Mouse (Mus musculus) activated CD4-positive, CD25-positive, alpha-beta regulatory T cell, adult 9 weeks (primary cell): ENCODE measurements around the gene Slc34a3. TPM values are rescaled to one million over a fixed set of nuclear protein-coding genes. Genes with fewer than 3 reads are reported as not detected.

Source experiments
- polyA plus RNA-seq: library from polyadenylated mRNA; unstranded; fragments of 100-300 nt; shearing (Covaris generic); gene quantifications from one replicate; pipeline ENCODE4 v1.2.1, GENCODE M21; 2017

Slc34a3 gene
- polyA plus RNA-seq: not detected

GRCm38 (mm10) chr2:25234050-25234449 is at the start of gene Slc34a3:
Gene Slc34a3 (minus strand): TSS chr2:25234364.

GRCm38 (mm10) chr2:25271827-25272511 is 37.8 kb upstream of the Slc34a3 start, which contains the start of the genes Ssna1 and Anapc2:
Gene Ssna1 (minus strand): TSS chr2:25272438.
Gene Anapc2 (plus strand): TSS chr2:25272478.

GRCm38 (mm10) chr2:25262291-25262767 is 28.2 kb upstream of the Slc34a3 start, which contains the start of gene Tprn:
Gene Tprn (plus strand): TSS chr2:25262618.

GRCm38 (mm10) chr2:25255284-25255779 is 21.2 kb upstream of the Slc34a3 start, which contains the start of gene Tmem203:
Gene Tmem203 (plus strand): TSS chr2:25255439.

GRCm38 (mm10) chr2:25246183-25247072 is 12.3 kb upstream of the Slc34a3 start, which contains the start of gene AL732309.1:
Gene AL732309.1 (minus strand): TSS chr2:25246863.

GRCm38 (mm10) chr2:25242101-25242506 is 7.9 kb upstream of the Slc34a3 start, which contains the start of the genes Rnf208 and Cysrt1:
Gene Rnf208 (plus strand): TSS chr2:25242255.
Gene Cysrt1 (minus strand): TSS chr2:25242452.

GRCm38 (mm10) chr2:25236614-25237013 is 2.5 kb upstream of the Slc34a3 start, which contains the start of gene Rnf224:
Gene Rnf224 (minus strand): TSS chr2:25236787.

GRCm38 (mm10) chr2:25224492-25224765 is 9.7 kb downstream of the Slc34a3 start, which contains the start of gene Tubb4b:
Gene Tubb4b (minus strand): TSS chr2:25224702.

GRCm38 (mm10) chr2:25218445-25218844 is 15.7 kb downstream of the Slc34a3 start, which contains the start of gene Fam166a:
Gene Fam166a (plus strand): TSS chr2:25218745.

GRCm38 (mm10) chr2:25214444-25214843 is 19.7 kb downstream of the Slc34a3 start, which contains the start of gene Stpg3:
Gene Stpg3 (minus strand): TSS chr2:25214637.

GRCm38 (mm10) chr2:25211121-25211670 is 23.0 kb downstream of the Slc34a3 start, which contains the start of gene Nelfb:
Gene Nelfb (minus strand): TSS chr2:25211489.

GRCm38 (mm10) chr2:25196172-25196954 is 37.8 kb downstream of the Slc34a3 start, which contains the start of gene Tor4a:
Gene Tor4a (minus strand): TSS chr2:25196886.

GRCm38 (mm10) chr2:25180478-25180903 is 53.7 kb downstream of the Slc34a3 start, which contains the start of gene Nrarp:
Gene Nrarp (plus strand): TSS chr2:25180758.

Other genes starting within 250 kb of the Slc34a3 start
- gene Nsmf, start 180.0 kb downstream of the Slc34a3 start, polyA plus RNA-seq: 30.6 TPM
- gene Entpd8, start 154.1 kb downstream of the Slc34a3 start, polyA plus RNA-seq: 0.48 TPM
- gene Noxa1, start 139.2 kb downstream of the Slc34a3 start, polyA plus RNA-seq: 13.2 TPM
- not detected for gene Nrarp, start 53.6 kb downstream of the Slc34a3 start, polyA plus RNA-seq
- gene Tor4a, start 37.5 kb downstream of the Slc34a3 start, polyA plus RNA-seq: 153 TPM
- gene Nelfb, start 22.9 kb downstream of the Slc34a3 start, polyA plus RNA-seq: 167 TPM
- gene Stpg3, start 19.7 kb downstream of the Slc34a3 start, polyA plus RNA-seq: not detected
- gene Fam166a, start 15.6 kb downstream of the Slc34a3 start, polyA plus RNA-seq: not detected
- gene Tubb4b, start 9.7 kb downstream of the Slc34a3 start, polyA plus RNA-seq: 235 TPM
- not detected for gene Rnf224, start 2.4 kb upstream of the Slc34a3 start, polyA plus RNA-seq
- not detected for gene Rnf208, start 7.9 kb upstream of the Slc34a3 start, polyA plus RNA-seq
- gene Cysrt1, start 8.1 kb upstream of the Slc34a3 start, polyA plus RNA-seq: not detected
- gene AL732309.1, start 12.5 kb upstream of the Slc34a3 start, polyA plus RNA-seq: 10.4 TPM
- gene Tmem203, start 21.1 kb upstream of the Slc34a3 start, polyA plus RNA-seq: 16.9 TPM
- gene Tprn, start 28.3 kb upstream of the Slc34a3 start, polyA plus RNA-seq: 3.8 TPM
- gene Ssna1, start 38.1 kb upstream of the Slc34a3 start, polyA plus RNA-seq: 144 TPM
- gene Anapc2, start 38.1 kb upstream of the Slc34a3 start, polyA plus RNA-seq: 106 TPM
- gene Tmem210, start 53.8 kb upstream of the Slc34a3 start, polyA plus RNA-seq: not detected
- gene Lrrc26, start 55.6 kb upstream of the Slc34a3 start, polyA plus RNA-seq: not detected
- gene Grin1, start 84.8 kb upstream of the Slc34a3 start, polyA plus RNA-seq: 0.11 TPM
- gene Man1b1, start 98.0 kb upstream of the Slc34a3 start, polyA plus RNA-seq: 24.2 TPM
- gene Dpp7, start 122.0 kb upstream of the Slc34a3 start, polyA plus RNA-seq: 25.1 TPM
- 19.7 TPM for gene Uap1l1, start 131.3 kb upstream of the Slc34a3 start, polyA plus RNA-seq
- gene Sapcd2, start 138.0 kb upstream of the Slc34a3 start, polyA plus RNA-seq: 0.39 TPM
- gene Entpd2, start 161.5 kb upstream of the Slc34a3 start, polyA plus RNA-seq: 0.56 TPM
- 3.4 TPM for gene Npdc1, start 165.0 kb upstream of the Slc34a3 start, polyA plus RNA-seq
- 11.3 TPM for gene Fut7, start 188.9 kb upstream of the Slc34a3 start, polyA plus RNA-seq
- gene Abca2, start 194.3 kb upstream of the Slc34a3 start, polyA plus RNA-seq: 24.7 TPM
- 4.6 TPM for gene Clic3, start 222.5 kb upstream of the Slc34a3 start, polyA plus RNA-seq
- gene Paxx, start 226.7 kb upstream of the Slc34a3 start, polyA plus RNA-seq: 96.1 TPM
- not detected for gene Ptgds, start 235.7 kb upstream of the Slc34a3 start, polyA plus RNA-seq